Mouse (Mus musculus) erythroblast, embryonic 14.5 days (primary cell): ENCODE results near the gene Map2k5.

Experiments used
- GATA1 ChIP-seq: IDR thresholded peaks from 2 replicates; pipeline ENCODE4 v1.6.1; 2012; ENCODE audit warnings: low read length, inconsistent platforms, mixed read lengths
- TAL1 ChIP-seq: IDR thresholded peaks from 3 replicates; pipeline ENCODE4 v1.6.1; 2012; ENCODE audit warnings: low read length, inconsistent platforms, mixed read lengths

DNA sequence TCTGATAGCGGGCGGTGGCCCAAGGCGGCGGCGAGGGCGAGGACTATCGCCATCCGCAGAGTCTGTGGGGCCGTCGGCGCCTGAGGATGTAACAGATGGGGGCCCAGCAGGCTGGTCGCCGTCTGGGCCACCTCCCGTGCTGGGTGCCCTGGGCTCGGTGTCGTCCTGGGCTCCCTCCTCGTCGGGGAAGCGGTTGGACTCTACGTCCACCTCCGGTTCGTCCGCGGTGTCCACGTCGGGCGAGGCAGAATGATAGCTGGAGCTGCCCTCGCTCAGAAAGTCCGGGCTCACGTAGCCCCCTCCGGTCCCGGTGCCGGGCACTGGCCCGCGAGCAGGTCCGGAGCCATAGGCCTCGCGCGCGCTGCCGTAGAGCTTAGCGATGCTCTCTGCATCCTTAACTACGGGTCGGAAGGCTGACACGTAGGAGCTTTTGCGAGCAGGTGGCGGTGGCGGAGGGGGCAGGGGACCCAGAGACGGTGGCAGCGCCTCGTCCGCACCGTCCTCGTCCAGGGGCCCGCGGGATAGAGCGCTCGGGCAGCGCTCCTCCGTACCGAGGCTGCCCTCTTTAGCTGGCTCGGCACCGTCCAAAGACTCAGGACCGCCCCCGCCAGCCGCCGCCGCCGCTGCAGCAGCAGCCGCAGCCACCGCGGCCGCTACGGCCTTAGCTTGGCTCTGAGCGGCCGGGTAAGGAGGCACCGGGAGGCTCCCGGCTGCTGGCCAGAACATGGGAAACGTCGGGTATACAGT is 233.0 kb downstream of the Map2k5 start:
- no peak for TF ChIP-seq GATA1
- TF ChIP-seq TAL1: no peak
